Mouse (Mus musculus): ENCODE measurements around the gene Ski. TPM values are rescaled to one million over a fixed set of nuclear protein-coding genes. Genes with fewer than 3 reads are reported as not detected.
A peak's percentile ranks its signal among the peaks of the same experiment; 100 is the strongest.

Gene Ski
- polyA plus RNA-seq, 1 experiment from 2014 or later = 15.5 TPM

- ATAC-seq (replicated peaks; ENCODE audit: low FRiP score, low read depth) = no peak
- no peak for DNase-seq (ENCODE audit: low spot score)
- Histone ChIP-seq H3K27ac (peak overlapping the region; percentile 55), H3K4me3 (replicated peaks; ENCODE audit: low read depth, low read length) (no peak overlapping the region), H3K36me3 (ENCODE audit: insufficient read depth, low read length) (no peaks in the 10 kb centered on the region), H3K4me2 (ENCODE audit: low read length) (no peak overlapping the region), H3K9me3 (replicated peaks; ENCODE audit: low read length) (no peaks in the 10 kb centered on the region), H3K4me1 (replicated peaks; ENCODE audit: insufficient read depth, low read length) (peaks cover 9% of the 10 kb centered on the region; the same call in 1 of the 2 replicates), H3K27me3 (ENCODE audit: insufficient read depth, low read length) (no peaks in the 10 kb centered on the region), H3K9ac (ENCODE audit: low read depth, low read length) (peak overlapping the region; percentile 35; the same call in 1 of the 2 replicates)
- WGBS = 46% methylated on average over 6 of the region's 6 CpGs
- TF ChIP-seq CTCF (IDR thresholded peaks at IDR 0.05; ENCODE audit: low read depth) = no peak
Measured at GRCm38 (mm10) chr4:155245770-155246492, 23.5 kb upstream of the Ski start.

GRCm38 (mm10) chr4:155243233-155243632 lies 20.8 kb upstream of the Ski start:
- no peak for ATAC-seq (replicated peaks; ENCODE audit: low FRiP score, low read depth)
- WGBS = 88% methylated on average over 12 of the region's 12 CpGs
- no peaks in the 10 kb centered on the region for H3K36me3 ChIP-seq (ENCODE audit: insufficient read depth, low read length)

GRCm38 (mm10) chr4:155242292-155242691 lies 19.9 kb upstream of the Ski start:
- ATAC-seq (replicated peaks; ENCODE audit: low FRiP score, low read depth) (no peak), DNase-seq (ENCODE audit: low spot score) (no peak)
- Histone ChIP-seq H3K9ac (ENCODE audit: low read depth, low read length) (no peak overlapping the region), H3K27me3 (ENCODE audit: insufficient read depth, low read length) (no peaks in the 10 kb centered on the region), H3K9me3 (replicated peaks; ENCODE audit: low read length) (no peaks in the 10 kb centered on the region), H3K27ac (no peak overlapping the region), H3K4me1 (replicated peaks; ENCODE audit: insufficient read depth, low read length) (peaks cover 18% of the 10 kb centered on the region), H3K4me2 (ENCODE audit: low read length) (no peak overlapping the region), H3K36me3 (ENCODE audit: insufficient read depth, low read length) (no peaks in the 10 kb centered on the region), H3K4me3 (replicated peaks; ENCODE audit: low read depth, low read length) (no peak overlapping the region)
- WGBS = 87% methylated on average over 5 of the region's 5 CpGs
- TF ChIP-seq CTCF (IDR thresholded peaks at IDR 0.05; ENCODE audit: low read depth) = no peak

More at GRCm38 (mm10) chr4:155243233-155243632, 20.8 kb upstream of the Ski start:
- Histone ChIP-seq H3K4me3 (replicated peaks; ENCODE audit: low read depth, low read length) (no peak overlapping the region), H3K27ac (no peak overlapping the region), H3K4me2 (ENCODE audit: low read length) (no peak overlapping the region), H3K9me3 (replicated peaks; ENCODE audit: low read length) (no peaks in the 10 kb centered on the region), H3K4me1 (replicated peaks; ENCODE audit: insufficient read depth, low read length) (peaks cover 9% of the 10 kb centered on the region; the same call in 1 of the 2 replicates), H3K27me3 (ENCODE audit: insufficient read depth, low read length) (no peaks in the 10 kb centered on the region), H3K9ac (ENCODE audit: low read depth, low read length) (no peak overlapping the region)
- no peak for DNase-seq (ENCODE audit: low spot score)
- no peak for TF ChIP-seq CTCF (IDR thresholded peaks at IDR 0.05; ENCODE audit: low read depth)

- Histone ChIP-seq H3K4me2 (ENCODE audit: low read length) (no peak overlapping the region), H3K36me3 (ENCODE audit: insufficient read depth, low read length) (no peaks in the 10 kb centered on the region), H3K9me3 (replicated peaks; ENCODE audit: low read length) (no peaks in the 10 kb centered on the region), H3K27me3 (ENCODE audit: insufficient read depth, low read length) (no peaks in the 10 kb centered on the region), H3K9ac (ENCODE audit: low read depth, low read length) (no peak overlapping the region), H3K27ac (no peak overlapping the region), H3K4me1 (replicated peaks; ENCODE audit: insufficient read depth, low read length) (peaks cover 23% of the 10 kb centered on the region), H3K4me3 (replicated peaks; ENCODE audit: low read depth, low read length) (no peak overlapping the region)
- ATAC-seq (replicated peaks; ENCODE audit: low FRiP score, low read depth) (no peak), DNase-seq (ENCODE audit: low spot score) (no peak)
- peak; percentile 18; the same call in 1 of the 2 replicates for TF ChIP-seq CTCF (IDR thresholded peaks at IDR 0.05; ENCODE audit: low read depth)
- WGBS = 78% methylated on average over 9 of the region's 9 CpGs
Measured at GRCm38 (mm10) chr4:155241789-155242188, 19.4 kb upstream of the Ski start.

- ATAC-seq (replicated peaks; ENCODE audit: low FRiP score, low read depth) (no peak), DNase-seq (ENCODE audit: low spot score) (no peak)
- Histone ChIP-seq H3K27ac (no peak overlapping the region), H3K4me2 (ENCODE audit: low read length) (no peak overlapping the region), H3K9me3 (replicated peaks; ENCODE audit: low read length) (no peaks in the 10 kb centered on the region), H3K4me1 (replicated peaks; ENCODE audit: insufficient read depth, low read length) (peaks cover 37% of the 10 kb centered on the region), H3K4me3 (replicated peaks; ENCODE audit: low read depth, low read length) (no peak overlapping the region), H3K36me3 (ENCODE audit: insufficient read depth, low read length) (no peaks in the 10 kb centered on the region), H3K9ac (ENCODE audit: low read depth, low read length) (no peak overlapping the region), H3K27me3 (ENCODE audit: insufficient read depth, low read length) (no peaks in the 10 kb centered on the region)
- WGBS = 62% methylated on average over 6 of the region's 6 CpGs
- no peak for TF ChIP-seq CTCF (IDR thresholded peaks at IDR 0.05; ENCODE audit: low read depth)
Measured at GRCm38 (mm10) chr4:155239494-155239893, 17.1 kb upstream of the Ski start.

GRCm38 (mm10) chr4:155238276-155238675 lies 15.9 kb upstream of the Ski start:
- no peak for TF ChIP-seq CTCF (IDR thresholded peaks at IDR 0.05; ENCODE audit: low read depth)
- Histone ChIP-seq H3K36me3 (ENCODE audit: insufficient read depth, low read length) (no peaks in the 10 kb centered on the region), H3K9me3 (replicated peaks; ENCODE audit: low read length) (no peaks in the 10 kb centered on the region), H3K4me2 (ENCODE audit: low read length) (no peak overlapping the region), H3K9ac (ENCODE audit: low read depth, low read length) (no peak overlapping the region), H3K4me3 (replicated peaks; ENCODE audit: low read depth, low read length) (no peak overlapping the region), H3K27ac (peak overlapping the region; percentile 84), H3K27me3 (ENCODE audit: insufficient read depth, low read length) (no peaks in the 10 kb centered on the region), H3K4me1 (replicated peaks; ENCODE audit: insufficient read depth, low read length) (peaks cover 49% of the 10 kb centered on the region)
- DNase-seq (ENCODE audit: low spot score) (peak; percentile 76), ATAC-seq (replicated peaks; ENCODE audit: low FRiP score, low read depth) (peak; percentile 53)
- 40% methylated on average over 5 of the region's 5 CpGs for WGBS
